Mouse (Mus musculus): Measurements from ENCODE around the gene Tia1.

Tia1 gene

GRCm38 (mm10) chr6:86431531-86431930 lies 27.5 kb downstream of the Tia1 start:
- no peak for DNase-seq (ENCODE audit: low read depth, low spot score)

GRCm38 (mm10) chr6:86433696-86434095 lies 29.7 kb downstream of the Tia1 start:
- DNase-seq (ENCODE audit: low read depth, low spot score): no peak

- DNase-seq (ENCODE audit: low read depth, low spot score): peak; percentile 74
These were observed 33.7 kb downstream of the Tia1 start for GRCm38 (mm10) chr6:86437711-86438110.

GRCm38 (mm10) chr6:86438272-86439118 lies 34.5 kb downstream of the Tia1 start, which contains the start of gene C87436:
C87436 (plus strand) TSS chr6:86438374.
- peak; percentile 93 for DNase-seq (ENCODE audit: low read depth, low spot score)

- no peak for DNase-seq (ENCODE audit: low read depth, low spot score)
These were observed 35.1 kb downstream of the Tia1 start for GRCm38 (mm10) chr6:86439119-86439496.

GRCm38 (mm10) chr6:86439531-86439930 lies 35.5 kb downstream of the Tia1 start:
- DNase-seq (ENCODE audit: low read depth, low spot score): no peak

GRCm38 (mm10) chr6:86441571-86441970 lies 37.6 kb downstream of the Tia1 start:
- DNase-seq (ENCODE audit: low read depth, low spot score): no peak

GRCm38 (mm10) chr6:86445551-86445950 lies 41.5 kb downstream of the Tia1 start:
- DNase-seq (ENCODE audit: low read depth, low spot score): no peak

GRCm38 (mm10) chr6:86446927-86447568 lies 43.0 kb downstream of the Tia1 start:
- DNase-seq (ENCODE audit: low read depth, low spot score): no peak

GRCm38 (mm10) chr6:86456727-86457126 lies 52.7 kb downstream of the Tia1 start:
- DNase-seq (ENCODE audit: low read depth, low spot score): no peak

GRCm38 (mm10) chr6:86463079-86463478 lies 59.1 kb downstream of the Tia1 start:
- DNase-seq (ENCODE audit: low read depth, low spot score): no peak

- DNase-seq (ENCODE audit: low read depth, low spot score): no peak
These were observed 67.3 kb downstream of the Tia1 start for GRCm38 (mm10) chr6:86471317-86471716.

- no peak for DNase-seq (ENCODE audit: low read depth, low spot score)
These were observed 67.7 kb downstream of the Tia1 start for GRCm38 (mm10) chr6:86471760-86472099.

GRCm38 (mm10) chr6:86472100-86472955 lies 68.3 kb downstream of the Tia1 start:
- DNase-seq (ENCODE audit: low read depth, low spot score): peak; percentile 99

GRCm38 (mm10) chr6:86473077-86473476 lies 69.1 kb downstream of the Tia1 start:
- DNase-seq (ENCODE audit: low read depth, low spot score): no peak

- no peak for DNase-seq (ENCODE audit: low read depth, low spot score)
These were observed 70.1 kb downstream of the Tia1 start for GRCm38 (mm10) chr6:86474072-86474471.

GRCm38 (mm10) chr6:86474646-86475181 lies 70.7 kb downstream of the Tia1 start:
- no peak for DNase-seq (ENCODE audit: low read depth, low spot score)

GRCm38 (mm10) chr6:86475462-86476167 lies 71.6 kb downstream of the Tia1 start:
- no peak for DNase-seq (ENCODE audit: low read depth, low spot score)

- no peak for DNase-seq (ENCODE audit: low read depth, low spot score)
These were observed 72.9 kb downstream of the Tia1 start for GRCm38 (mm10) chr6:86476931-86477330.

GRCm38 (mm10) chr6:86479311-86479710 lies 75.3 kb downstream of the Tia1 start:
- peak; percentile 37 for DNase-seq (ENCODE audit: low read depth, low spot score)

- DNase-seq (ENCODE audit: low read depth, low spot score): no peak
These were observed 75.8 kb downstream of the Tia1 start for GRCm38 (mm10) chr6:86479816-86480188.

Measured in forelimb bud, embryonic 11.5 days (tissue).